Mouse (Mus musculus): ENCODE data around the gene Tmem233. TPM values are rescaled to one million over a fixed set of nuclear protein-coding genes. Genes with fewer than 3 reads are reported as not detected.

Gene Tmem233
- total and polyA plus RNA-seq, 3 experiments = 6.0 TPM; not detected in 2

GRCm38 (mm10) chr5:116024327-116024739 is 58.7 kb downstream of the Tmem233 start, which contains the start of gene Prkab1 (continued):
- TF ChIP-seq GATA1 (IDR thresholded peaks at IDR 0.05; ENCODE audit: low read depth, low read length) (no peak), MEF2A (IDR thresholded peaks at IDR 0.05; ENCODE audit: extremely low read depth, insufficient replicate concordance, low read depth, low read length, poor library complexity, severe bottlenecking) (no peak), TAL1 (IDR thresholded peaks at IDR 0.05; ENCODE audit: low read length) (no peak), E2F4 (IDR thresholded peaks at IDR 0.05; ENCODE audit: borderline replicate concordance, low read depth, low read length) (no peak), ZKSCAN1 (IDR thresholded peaks at IDR 0.05; ENCODE audit: low read depth, low read length) (no peak), ETS1 (IDR thresholded peaks at IDR 0.05; ENCODE audit: low read depth, low read length) (peak; percentile 91), TCF12 (IDR thresholded peaks at IDR 0.05; ENCODE audit: low read depth, low read length) (peak; percentile 68), TBP (IDR thresholded peaks at IDR 0.05; ENCODE audit: low read depth, low read length) (peak; percentile 51; the same call in 1 of the 2 replicates), SMC3 (IDR thresholded peaks at IDR 0.05; ENCODE audit: low read depth, low read length) (peak; percentile 36; the same call in 1 of the 2 replicates), MAX (IDR thresholded peaks at IDR 0.05; ENCODE audit: low read length) (no peak; the same call in none of the 2 replicates), NELFE (IDR thresholded peaks at IDR 0.05; ENCODE audit: low read depth, low read length) (peak; percentile 85), RCOR1 (IDR thresholded peaks at IDR 0.05; ENCODE audit: low read depth, low read length) (peak; percentile 30; the same call in 1 of the 2 replicates), NRF1 (IDR thresholded peaks at IDR 0.05; ENCODE audit: insufficient read depth, low read depth, low read length, poor library complexity, severe bottlenecking) (no peak), USF1 (IDR thresholded peaks at IDR 0.05; ENCODE audit: low read depth, low read length) (no peak)

GRCm38 (mm10) chr5:116023821-116024284 is 59.2 kb downstream of the Tmem233 start:
- TF ChIP-seq MYC (IDR thresholded peaks at IDR 0.05; ENCODE audit: low read depth, low read length) (0 out of 2 replicates have a peak, but pooled peaks have one; percentile 16), ZNF384 (IDR thresholded peaks at IDR 0.05; ENCODE audit: low read depth, low read length) (no peak), UBTF (IDR thresholded peaks at IDR 0.05; ENCODE audit: borderline replicate concordance, insufficient read depth, low read depth, low read length) (0 out of 2 replicates have a peak, but pooled peaks have one; percentile 12)
- Histone ChIP-seq H3K27me3 (ENCODE audit: control insufficient read depth in 1 of 2, insufficient read depth in 2 of 2, low read length in 2 of 2) (no peaks in the 10 kb centered on the region), H3K4me1 (ENCODE audit: control insufficient read depth in 1 of 2, insufficient read depth in 2 of 2, low read length in 2 of 2) (peaks cover 25 to 52% of the 10 kb centered on the region in 2 experiments), H3K9me3 (replicated peaks; ENCODE audit: insufficient read depth, low read length) (no peaks in the 10 kb centered on the region), H3K79me2 (ENCODE audit: control insufficient read depth, insufficient read depth, low read length, poor library complexity) (peaks cover 33% of the 10 kb centered on the region), H3K36me3 (ENCODE audit: control insufficient read depth in 1 of 2, insufficient read depth in 2 of 2, low read length in 2 of 2) (peaks cover 14 to 55% of the 10 kb centered on the region in 2 experiments), H3K27ac (ENCODE audit: control insufficient read depth, low read depth, low read length) (peak overlapping the region; percentile 96), H3K4me3 (ENCODE audit: control insufficient read depth in 1 of 2, insufficient read depth in 1 of 2, low read depth in 2 of 2, low read length in 2 of 2) (peak overlapping the region; percentile 72 to 98), H3K9ac (ENCODE audit: control insufficient read depth, low read depth, low read length, poor library complexity, severe bottlenecking) (peak overlapping the region; percentile 94)
- no peak for DNase-seq (ENCODE audit: low read depth, low spot score)

GRCm38 (mm10) chr5:116023251-116023661 is 59.8 kb downstream of the Tmem233 start:
- TF ChIP-seq E2F4 (IDR thresholded peaks at IDR 0.05; ENCODE audit: borderline replicate concordance, low read depth, low read length) = no peak
- TF ChIP-seq MAFK (IDR thresholded peaks at IDR 0.05; ENCODE audit: borderline replicate concordance, low read depth, low read length) = no peak
- no peak for TF ChIP-seq RCOR1 (IDR thresholded peaks at IDR 0.05; ENCODE audit: low read depth, low read length)
- no peak for TF ChIP-seq JUND (IDR thresholded peaks at IDR 0.05; ENCODE audit: low read depth, low read length)
- peak overlapping the region; percentile 72 to 98 for H3K4me3 ChIP-seq (ENCODE audit: control insufficient read depth in 1 of 2, insufficient read depth in 1 of 2, low read depth in 2 of 2, low read length in 2 of 2)
- H3K27me3 ChIP-seq (ENCODE audit: control insufficient read depth in 1 of 2, insufficient read depth in 2 of 2, low read length in 2 of 2) = no peaks in the 10 kb centered on the region
- H3K79me2 ChIP-seq (ENCODE audit: control insufficient read depth, insufficient read depth, low read length, poor library complexity) = peaks cover 33% of the 10 kb centered on the region
- peaks cover 19 to 51% of the 10 kb centered on the region in 2 experiments for H3K36me3 ChIP-seq (ENCODE audit: control insufficient read depth in 1 of 2, insufficient read depth in 2 of 2, low read length in 2 of 2)
- no peaks in the 10 kb centered on the region for H3K9me3 ChIP-seq (replicated peaks; ENCODE audit: insufficient read depth, low read length)
- H3K9ac ChIP-seq (ENCODE audit: control insufficient read depth, low read depth, low read length, poor library complexity, severe bottlenecking) = peak overlapping the region; percentile 94
- peaks cover 21 to 48% of the 10 kb centered on the region in 2 experiments for H3K4me1 ChIP-seq (ENCODE audit: control insufficient read depth in 1 of 2, insufficient read depth in 2 of 2, low read length in 2 of 2)
- peak overlapping the region; percentile 96 for H3K27ac ChIP-seq (ENCODE audit: control insufficient read depth, low read depth, low read length)
- DNase-seq (ENCODE audit: low read depth, low spot score) = peak; percentile 60
